Mouse (Mus musculus): ENCODE measurements at regions not wholly inside any gene's neighbourhood (a gene's known extent, or its start where the extent isn't known, plus 50 kb on each side); places are given as distances from the start of the nearest gene placed in this dataset.

GRCm38 (mm10) chr14:105494415-105494814 is 236.0 kb downstream of the Ndfip2 start:
- no peak for ATAC-seq (replicated peaks; ENCODE audit: insufficient number of reproducible peaks, low FRiP score, low TSS enrichment, poor library complexity, severe bottlenecking)

GRCm38 (mm10) chr14:105490158-105490557 is 231.8 kb downstream of the Ndfip2 start:
- ATAC-seq (replicated peaks; ENCODE audit: insufficient number of reproducible peaks, low FRiP score, low TSS enrichment, poor library complexity, severe bottlenecking): no peak

GRCm38 (mm10) chr14:105483352-105484083 is 225.1 kb downstream of the Ndfip2 start:
- ATAC-seq (replicated peaks; ENCODE audit: insufficient number of reproducible peaks, low FRiP score, low TSS enrichment, poor library complexity, severe bottlenecking): peak; percentile 64

GRCm38 (mm10) chr14:105482644-105483351 is 224.4 kb downstream of the Ndfip2 start:
- ATAC-seq (replicated peaks; ENCODE audit: insufficient number of reproducible peaks, low FRiP score, low TSS enrichment, poor library complexity, severe bottlenecking): no peak

GRCm38 (mm10) chr14:105480048-105480447 is 221.7 kb downstream of the Ndfip2 start:
- no peak for ATAC-seq (replicated peaks; ENCODE audit: insufficient number of reproducible peaks, low FRiP score, low TSS enrichment, poor library complexity, severe bottlenecking)

- ATAC-seq (replicated peaks; ENCODE audit: insufficient number of reproducible peaks, low FRiP score, low TSS enrichment, poor library complexity, severe bottlenecking): no peak
Measured at GRCm38 (mm10) chr14:105474991-105475553, 216.7 kb downstream of the Ndfip2 start.

GRCm38 (mm10) chr14:105448919-105449458 is 190.6 kb downstream of the Ndfip2 start:
- no peak for ATAC-seq (replicated peaks; ENCODE audit: insufficient number of reproducible peaks, low FRiP score, low TSS enrichment, poor library complexity, severe bottlenecking)

- no peak for ATAC-seq (replicated peaks; ENCODE audit: insufficient number of reproducible peaks, low FRiP score, low TSS enrichment, poor library complexity, severe bottlenecking)
Measured at GRCm38 (mm10) chr14:105447088-105447487, 188.7 kb downstream of the Ndfip2 start.

- no peak for ATAC-seq (replicated peaks; ENCODE audit: insufficient number of reproducible peaks, low FRiP score, low TSS enrichment, poor library complexity, severe bottlenecking)
Measured at GRCm38 (mm10) chr14:105435343-105435742, 177.0 kb downstream of the Ndfip2 start.

GRCm38 (mm10) chr14:105433456-105433855 is 175.1 kb downstream of the Ndfip2 start:
- no peak for ATAC-seq (replicated peaks; ENCODE audit: insufficient number of reproducible peaks, low FRiP score, low TSS enrichment, poor library complexity, severe bottlenecking)

GRCm38 (mm10) chr14:105432670-105433069 is 174.3 kb downstream of the Ndfip2 start:
- ATAC-seq (replicated peaks; ENCODE audit: insufficient number of reproducible peaks, low FRiP score, low TSS enrichment, poor library complexity, severe bottlenecking): no peak

GRCm38 (mm10) chr14:105431584-105431983 is 173.2 kb downstream of the Ndfip2 start:
- ATAC-seq (replicated peaks; ENCODE audit: insufficient number of reproducible peaks, low FRiP score, low TSS enrichment, poor library complexity, severe bottlenecking): peak; percentile 82

- ATAC-seq (replicated peaks; ENCODE audit: insufficient number of reproducible peaks, low FRiP score, low TSS enrichment, poor library complexity, severe bottlenecking): no peak
Measured at GRCm38 (mm10) chr14:105429664-105430257, 171.4 kb downstream of the Ndfip2 start.

- ATAC-seq (replicated peaks; ENCODE audit: insufficient number of reproducible peaks, low FRiP score, low TSS enrichment, poor library complexity, severe bottlenecking): no peak
Measured at GRCm38 (mm10) chr14:105427474-105427901, 169.1 kb downstream of the Ndfip2 start.

GRCm38 (mm10) chr14:105426597-105427334 is 168.4 kb downstream of the Ndfip2 start:
- ATAC-seq (replicated peaks; ENCODE audit: insufficient number of reproducible peaks, low FRiP score, low TSS enrichment, poor library complexity, severe bottlenecking): no peak

- ATAC-seq (replicated peaks; ENCODE audit: insufficient number of reproducible peaks, low FRiP score, low TSS enrichment, poor library complexity, severe bottlenecking): no peak
Measured at GRCm38 (mm10) chr14:105417967-105418366, 159.6 kb downstream of the Ndfip2 start.

- ATAC-seq (replicated peaks; ENCODE audit: insufficient number of reproducible peaks, low FRiP score, low TSS enrichment, poor library complexity, severe bottlenecking): no peak
Measured at GRCm38 (mm10) chr14:105417458-105417960, 159.1 kb downstream of the Ndfip2 start.

- ATAC-seq (replicated peaks; ENCODE audit: insufficient number of reproducible peaks, low FRiP score, low TSS enrichment, poor library complexity, severe bottlenecking): no peak
Measured at GRCm38 (mm10) chr14:105416964-105417363, 158.6 kb downstream of the Ndfip2 start.
